Mouse (Mus musculus) cerebellum, adult 9-10 months (tissue): ENCODE results near the gene Rgl2.

Experiments
- DNase-seq: peaks from one replicate; pipeline ENCODE4 v3.0.0; 2022

Gene Rgl2

DNA sequence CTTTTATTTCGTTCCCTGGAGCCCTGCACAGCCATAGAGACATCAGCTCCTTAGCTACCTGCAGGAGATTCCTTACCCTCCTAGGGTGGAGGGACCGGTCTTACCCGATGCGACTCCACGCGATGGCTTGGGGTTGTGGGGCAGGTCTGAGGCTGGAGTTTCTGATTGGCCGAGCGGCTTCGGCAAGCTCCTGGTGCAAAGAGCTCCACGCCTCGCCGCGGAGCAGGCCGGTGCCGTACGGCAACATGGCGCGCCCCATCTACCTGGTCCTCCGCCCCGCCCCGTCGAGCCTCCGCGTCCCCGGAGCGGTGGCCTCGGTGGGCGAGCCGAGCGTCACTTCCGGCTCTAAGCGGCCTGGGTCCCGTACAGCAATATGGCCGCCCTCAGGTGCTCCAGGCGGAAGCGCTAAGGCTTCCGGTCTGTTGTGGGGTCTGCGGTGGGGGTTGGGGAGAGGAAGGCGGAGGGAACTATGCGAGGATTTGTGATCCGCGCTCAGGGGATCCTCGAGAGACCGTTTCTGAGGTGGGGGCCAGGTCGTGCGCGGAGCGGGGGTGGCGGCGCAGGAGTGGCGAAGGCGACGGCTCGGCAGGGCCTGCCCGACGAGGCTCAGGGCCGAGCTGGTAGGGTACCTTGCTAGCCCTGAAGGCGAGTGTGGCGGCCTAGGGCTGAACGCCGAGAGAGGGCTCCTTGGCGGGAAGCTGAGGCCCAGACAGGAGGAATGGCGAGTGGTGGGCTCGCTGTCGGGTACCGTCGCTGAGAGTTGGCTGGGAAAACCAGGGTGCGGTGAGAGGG is 20.1 kb upstream of the Rgl2 start, which contains the start of gene Daxx:
Gene Daxx (plus strand): TSS at position 338 of the 792 bp plus-strand sequence.
- DNase-seq, result peak; percentile 98

- DNase-seq, result no peak
These were observed 19.5 kb upstream of the Rgl2 start for GRCm38 (mm10) chr17:33909869-33910250.

DNA sequence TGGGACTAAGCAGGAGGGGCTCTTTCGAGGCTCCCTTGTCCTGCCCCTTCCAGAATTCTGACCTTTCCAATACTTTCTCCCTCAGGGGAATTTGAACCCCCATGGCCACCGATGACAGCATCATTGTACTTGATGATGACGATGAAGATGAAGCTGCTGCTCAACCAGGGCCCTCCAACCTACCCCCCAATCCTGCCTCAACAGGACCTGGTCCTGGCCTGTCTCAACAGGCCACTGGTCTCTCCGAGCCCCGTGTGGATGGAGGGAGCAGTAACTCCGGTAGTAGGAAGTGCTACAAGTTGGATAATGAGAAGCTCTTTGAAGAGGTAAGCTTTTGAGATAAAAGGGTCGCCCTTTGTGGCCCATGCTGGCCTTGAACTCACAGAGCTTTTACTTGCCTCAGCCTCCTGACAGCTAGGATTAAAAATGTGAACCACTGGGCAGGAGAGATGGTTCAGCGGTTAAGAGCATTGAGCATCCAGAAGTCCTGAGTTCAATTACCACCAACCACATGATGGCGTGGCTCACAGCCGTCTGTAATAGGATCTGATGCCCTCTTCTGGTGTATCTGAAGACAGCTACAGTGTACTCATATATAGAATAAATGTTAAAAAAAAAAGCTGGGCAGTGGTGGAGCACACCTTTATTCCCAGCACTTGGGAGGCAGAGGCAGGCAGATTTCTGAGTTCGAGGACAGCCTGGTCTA is 18.8 kb upstream of the Rgl2 start:
- peak; percentile 66 for DNase-seq

GRCm38 (mm10) chr17:33911052-33911812 is 18.1 kb upstream of the Rgl2 start:
- peak; percentile 53 for DNase-seq

- DNase-seq, result peak; percentile 57
These were observed 17.4 kb upstream of the Rgl2 start for GRCm38 (mm10) chr17:33911813-33912414.

DNA sequence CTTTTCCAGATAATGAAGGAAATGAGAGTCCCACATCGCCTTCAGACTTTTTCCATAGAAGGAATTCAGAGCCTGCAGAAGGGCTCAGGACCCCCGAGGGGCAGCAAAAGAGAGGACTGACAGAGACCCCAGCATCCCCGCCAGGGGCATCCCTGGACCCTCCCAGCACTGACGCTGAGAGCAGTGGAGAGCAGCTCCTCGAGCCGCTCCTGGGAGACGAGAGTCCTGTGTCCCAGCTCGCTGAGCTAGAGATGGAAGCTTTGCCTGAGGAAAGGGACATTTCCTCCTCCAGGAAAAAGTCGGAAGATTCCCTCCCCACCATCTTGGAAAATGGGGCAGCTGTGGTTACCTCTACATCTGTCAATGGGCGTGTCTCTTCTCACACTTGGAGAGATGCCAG is 16.1 kb upstream of the Rgl2 start:
- DNase-seq, result peak; percentile 46

GRCm38 (mm10) chr17:33913905-33914304 is 15.4 kb upstream of the Rgl2 start:
- peak; percentile 55 for DNase-seq

DNA sequence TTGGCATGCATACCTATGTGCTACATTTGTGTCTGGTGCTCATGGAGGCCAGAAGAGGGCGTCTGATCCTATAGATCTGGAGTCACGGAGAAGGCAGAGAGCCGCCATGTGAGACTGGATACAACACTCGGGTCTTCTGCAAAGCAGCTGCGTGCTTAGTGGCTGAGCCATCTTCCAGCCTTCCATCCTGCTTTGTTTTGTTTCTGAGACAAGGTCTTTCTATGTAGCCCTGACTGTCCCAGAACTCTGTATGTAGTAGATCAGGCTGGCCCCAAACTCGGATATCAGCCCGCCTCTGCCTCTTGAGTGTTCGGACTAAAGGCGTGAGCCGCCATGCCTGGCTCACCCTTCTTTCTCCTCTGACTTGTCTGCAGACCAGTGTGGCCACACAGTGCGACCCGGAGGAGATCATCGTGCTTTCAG is 14.4 kb upstream of the Rgl2 start:
- DNase-seq, result peak; percentile 68

DNA sequence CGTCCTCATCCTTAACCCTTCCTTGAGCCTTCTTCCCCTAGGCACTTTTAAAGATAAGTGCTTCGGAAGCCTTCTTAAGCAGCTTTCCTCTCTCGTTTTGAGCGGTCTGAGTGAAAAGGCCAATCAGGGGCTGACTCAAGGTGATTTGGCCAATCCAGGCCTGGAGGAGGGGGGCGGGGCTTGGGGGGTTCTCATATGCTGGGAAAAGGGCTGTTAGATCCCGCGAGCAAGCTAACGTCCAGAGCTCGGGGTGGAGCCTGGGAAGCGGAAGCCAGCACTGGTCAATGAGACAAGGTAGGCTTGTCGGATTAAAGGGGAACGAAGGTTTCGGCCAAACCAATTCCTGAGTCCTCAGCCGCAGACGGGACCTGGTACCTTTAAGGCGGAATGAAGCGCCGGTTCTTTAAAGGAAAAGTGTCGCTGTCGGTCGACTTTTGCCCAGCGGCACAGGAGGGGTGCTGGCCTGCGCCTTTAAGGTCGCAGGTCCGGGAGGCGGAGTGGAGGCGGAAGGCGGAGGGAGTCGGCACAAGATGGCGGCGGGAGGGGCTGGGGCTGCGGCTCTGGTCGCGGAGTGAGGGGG is 13.6 kb upstream of the Rgl2 start, which contains the start of the genes Tapbp and Zbtb22:
Gene Tapbp (plus strand): TSS at position 229 of the 580 bp plus-strand sequence.
Gene Zbtb22 (plus strand): TSS at position 234 of the 580 bp plus-strand sequence.
- DNase-seq, result peak; percentile 99

DNA sequence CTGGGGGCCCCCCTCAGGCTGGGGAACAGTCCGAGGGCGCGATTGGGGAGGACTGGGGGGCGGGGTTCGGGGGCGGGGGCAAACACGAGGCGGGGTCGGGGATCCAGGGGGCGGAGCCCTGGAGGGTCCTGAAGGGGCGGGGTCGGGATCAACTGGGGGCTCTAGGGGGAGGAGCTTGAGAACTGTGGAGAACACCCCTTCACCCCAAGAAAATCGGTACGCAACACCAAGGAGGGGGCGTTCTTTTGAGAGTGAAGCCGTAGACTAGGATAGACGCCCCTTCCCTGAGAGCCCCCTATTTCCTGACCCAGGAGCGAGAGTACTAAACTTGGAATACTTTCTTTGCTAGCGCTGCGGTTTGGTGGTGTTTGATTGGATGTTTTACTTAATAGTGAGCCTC is 13.0 kb upstream of the Rgl2 start:
- DNase-seq, result peak; percentile 79

GRCm38 (mm10) chr17:33916847-33917655 is 12.3 kb upstream of the Rgl2 start:
- peak; percentile 66 for DNase-seq

GRCm38 (mm10) chr17:33917656-33918292 is 11.6 kb upstream of the Rgl2 start:
- DNase-seq, result peak; percentile 64

DNA sequence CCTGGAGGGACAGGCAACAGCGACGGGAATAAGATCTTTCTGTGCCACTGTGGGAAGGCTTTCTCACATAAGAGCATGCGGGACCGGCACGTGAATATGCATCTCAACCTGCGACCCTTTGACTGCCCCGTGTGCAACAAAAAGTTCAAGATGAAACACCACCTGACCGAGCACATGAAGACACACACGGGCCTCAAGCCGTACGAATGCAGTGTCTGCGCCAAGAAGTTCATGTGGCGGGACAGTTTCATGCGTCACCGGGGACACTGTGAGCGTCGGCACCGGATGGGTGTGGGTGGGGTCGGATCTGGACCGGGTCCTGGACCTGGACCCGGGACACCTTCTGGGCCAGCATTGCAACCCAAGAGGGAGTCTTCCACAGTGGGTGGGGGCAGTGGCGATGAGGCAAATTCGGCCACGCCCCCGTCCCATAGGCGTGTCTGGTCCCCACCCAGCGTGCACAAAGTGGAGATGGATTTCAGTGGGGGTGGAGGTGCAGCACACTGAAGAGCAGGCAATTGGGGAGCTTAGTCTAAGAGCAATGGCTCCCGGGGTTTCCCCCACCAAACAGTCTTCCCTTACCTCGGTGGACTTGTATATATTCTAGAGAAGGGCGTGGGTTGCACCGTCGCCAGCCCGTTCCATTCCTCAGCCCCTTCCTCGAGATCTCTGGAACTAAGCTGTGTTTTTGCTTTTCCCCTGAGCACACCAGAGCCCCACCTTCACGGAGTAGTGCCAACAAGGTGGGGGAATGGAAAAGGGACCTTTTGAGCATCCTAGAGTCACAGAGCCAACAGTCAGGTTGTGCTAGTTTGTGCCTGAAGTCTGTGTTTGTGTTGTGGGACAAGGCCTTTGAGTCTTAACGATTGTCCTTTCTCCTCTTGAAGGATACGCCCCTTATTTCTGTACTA is 10.8 kb upstream of the Rgl2 start:
- peak; percentile 65 for DNase-seq

- peak; percentile 80 for DNase-seq
These were observed 9.7 kb upstream of the Rgl2 start for GRCm38 (mm10) chr17:33919351-33920281.

- DNase-seq, result peak; percentile 90
These were observed 8.9 kb upstream of the Rgl2 start for GRCm38 (mm10) chr17:33920282-33921097.

- peak; percentile 39 for DNase-seq
These were observed 8.0 kb upstream of the Rgl2 start for GRCm38 (mm10) chr17:33921361-33921760.

GRCm38 (mm10) chr17:33924577-33925283 is 4.6 kb upstream of the Rgl2 start:
- no peak for DNase-seq
